Mouse (Mus musculus): ENCODE data around the gene Fancc.

GRCm38 (mm10) chr13:63272017-63272601, 225.0 kb downstream of the Fancc start:
- TF ChIP-seq CTCF (IDR thresholded peaks at IDR 0.05; ENCODE audit: control insufficient read depth, insufficient read depth, insufficient replicate concordance, low read depth, low read length) (no peak), POLR2A (IDR thresholded peaks at IDR 0.05; ENCODE audit: control insufficient read depth, low read depth, low read length) (no peak)

Data from testis, adult 2 months (tissue).